Mouse (Mus musculus): ENCODE results near the gene Ubl4b.

The Ubl4b gene

GRCm38 (mm10) chr3:107567766-107568165, 12.9 kb upstream of the Ubl4b start:
- DNase-seq (ENCODE audit: low read depth), result peak; percentile 62

- no peak for DNase-seq (ENCODE audit: low read depth)
Measured at GRCm38 (mm10) chr3:107565331-107565730, 10.5 kb upstream of the Ubl4b start.

GRCm38 (mm10) chr3:107563880-107564279, 9.0 kb upstream of the Ubl4b start:
- no peak for DNase-seq (ENCODE audit: low read depth)

- DNase-seq (ENCODE audit: low read depth), result no peak
Measured at GRCm38 (mm10) chr3:107562591-107562990, 7.7 kb upstream of the Ubl4b start.

GRCm38 (mm10) chr3:107562104-107562503, 7.2 kb upstream of the Ubl4b start:
- DNase-seq (ENCODE audit: low read depth), result no peak

GRCm38 (mm10) chr3:107559183-107559582, 4.3 kb upstream of the Ubl4b start:
- DNase-seq (ENCODE audit: low read depth), result peak; percentile 77

- no peak for DNase-seq (ENCODE audit: low read depth)
Measured at GRCm38 (mm10) chr3:107558740-107559139, 3.9 kb upstream of the Ubl4b start.

- DNase-seq (ENCODE audit: low read depth), result peak; percentile 85
Measured at GRCm38 (mm10) chr3:107550409-107551049, 4.3 kb downstream of the Ubl4b start.

GRCm38 (mm10) chr3:107546956-107547355, 7.9 kb downstream of the Ubl4b start:
- DNase-seq (ENCODE audit: low read depth), result no peak

GRCm38 (mm10) chr3:107545716-107546412, 9.0 kb downstream of the Ubl4b start:
- DNase-seq (ENCODE audit: low read depth), result no peak

- no peak for DNase-seq (ENCODE audit: low read depth)
Measured at GRCm38 (mm10) chr3:107545278-107545677, 9.6 kb downstream of the Ubl4b start.

- peak; percentile 26 for DNase-seq (ENCODE audit: low read depth)
Measured at GRCm38 (mm10) chr3:107543158-107544080, 11.5 kb downstream of the Ubl4b start.

- no peak for DNase-seq (ENCODE audit: low read depth)
Measured at GRCm38 (mm10) chr3:107542584-107542983, 12.3 kb downstream of the Ubl4b start.

GRCm38 (mm10) chr3:107537504-107537889, 17.4 kb downstream of the Ubl4b start:
- DNase-seq (ENCODE audit: low read depth), result no peak

- peak; percentile 81 for DNase-seq (ENCODE audit: low read depth)
Measured at GRCm38 (mm10) chr3:107536810-107537503, 17.9 kb downstream of the Ubl4b start.

- no peak for DNase-seq (ENCODE audit: low read depth)
Measured at GRCm38 (mm10) chr3:107534951-107535350, 19.9 kb downstream of the Ubl4b start.

- DNase-seq (ENCODE audit: low read depth), result peak; percentile 23
Measured at GRCm38 (mm10) chr3:107533532-107533931, 21.3 kb downstream of the Ubl4b start.

GRCm38 (mm10) chr3:107530581-107530980, 24.3 kb downstream of the Ubl4b start:
- no peak for DNase-seq (ENCODE audit: low read depth)

- DNase-seq (ENCODE audit: low read depth), result peak; percentile 26
Measured at GRCm38 (mm10) chr3:107529182-107529581, 25.7 kb downstream of the Ubl4b start.

GRCm38 (mm10) chr3:107528401-107529118, 26.3 kb downstream of the Ubl4b start:
- DNase-seq (ENCODE audit: low read depth), result peak; percentile 13

- no peak for DNase-seq (ENCODE audit: low read depth)
Measured at GRCm38 (mm10) chr3:107524547-107524946, 30.3 kb downstream of the Ubl4b start.

Measured in NIH3T3 (cell line).